Mouse (Mus musculus): Measurements from ENCODE around the gene Lpgat1.

Gene Lpgat1

GRCm38 (mm10) chr1:191736425-191736824 lies 18.8 kb downstream of the Lpgat1 start:
- no peak for DNase-seq

- DNase-seq, result no peak
Measured at GRCm38 (mm10) chr1:191737871-191738270, 20.2 kb downstream of the Lpgat1 start.

GRCm38 (mm10) chr1:191738726-191739125 lies 21.1 kb downstream of the Lpgat1 start:
- DNase-seq, result no peak

GRCm38 (mm10) chr1:191740587-191741361 lies 23.1 kb downstream of the Lpgat1 start:
- DNase-seq, result no peak

GRCm38 (mm10) chr1:191741635-191742034 lies 24.0 kb downstream of the Lpgat1 start:
- no peak for DNase-seq

GRCm38 (mm10) chr1:191748431-191748830 lies 30.8 kb downstream of the Lpgat1 start:
- no peak for DNase-seq

GRCm38 (mm10) chr1:191756520-191757199 lies 39.0 kb downstream of the Lpgat1 start:
- no peak for DNase-seq

GRCm38 (mm10) chr1:191774106-191774505 lies 56.5 kb downstream of the Lpgat1 start:
- no peak for DNase-seq

GRCm38 (mm10) chr1:191775116-191775515 lies 57.5 kb downstream of the Lpgat1 start:
- DNase-seq, result no peak

GRCm38 (mm10) chr1:191777521-191777920 lies 59.9 kb downstream of the Lpgat1 start:
- DNase-seq, result no peak

- no peak for DNase-seq
Measured at GRCm38 (mm10) chr1:191780470-191780869, 62.8 kb downstream of the Lpgat1 start.

- no peak for DNase-seq
Measured at GRCm38 (mm10) chr1:191785108-191785507, 67.5 kb downstream of the Lpgat1 start.

GRCm38 (mm10) chr1:191786255-191786654 lies 68.6 kb downstream of the Lpgat1 start:
- no peak for DNase-seq

- DNase-seq, result no peak
Measured at GRCm38 (mm10) chr1:191787379-191787778, 69.7 kb downstream of the Lpgat1 start.

- no peak for DNase-seq
Measured at GRCm38 (mm10) chr1:191792991-191793390, 75.4 kb downstream of the Lpgat1 start.

GRCm38 (mm10) chr1:191793888-191794532 lies 76.4 kb downstream of the Lpgat1 start:
- no peak for DNase-seq

GRCm38 (mm10) chr1:191796238-191796896 lies 78.7 kb downstream of the Lpgat1 start:
- DNase-seq, result no peak

GRCm38 (mm10) chr1:191802093-191802819 lies 84.6 kb downstream of the Lpgat1 start:
- no peak for DNase-seq

GRCm38 (mm10) chr1:191802820-191803655 lies 85.4 kb downstream of the Lpgat1 start:
- DNase-seq, result no peak

- no peak for DNase-seq
Measured at GRCm38 (mm10) chr1:191804747-191805146, 87.1 kb downstream of the Lpgat1 start.

- DNase-seq, result no peak
Measured at GRCm38 (mm10) chr1:191805788-191806187, 88.2 kb downstream of the Lpgat1 start.

GRCm38 (mm10) chr1:191806740-191807139 lies 89.1 kb downstream of the Lpgat1 start:
- no peak for DNase-seq
